Mouse (Mus musculus): ENCODE data around the gene Lrrc20.

Lrrc20 gene

DNA sequence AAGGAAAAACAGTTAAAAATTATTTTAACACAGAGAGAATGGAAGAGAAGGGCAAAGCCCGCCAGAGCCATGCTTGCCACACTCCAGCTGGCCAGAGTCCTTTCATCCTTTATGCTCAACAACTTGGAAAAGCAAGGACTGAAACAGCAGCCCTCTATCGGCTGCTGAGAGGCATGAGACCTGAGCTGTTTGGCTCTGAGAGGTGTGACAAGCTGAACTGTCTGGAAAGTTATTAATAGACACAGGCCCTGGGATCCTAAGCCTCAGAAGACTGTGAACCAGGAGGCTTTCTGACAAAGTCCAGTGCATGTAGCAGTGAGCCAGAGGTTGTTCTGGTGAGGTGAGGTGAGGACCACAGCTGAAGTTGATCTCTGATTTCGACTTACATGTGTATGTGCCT lies 2.0 kb upstream of the Lrrc20 start:
- DNase-seq (ENCODE audit: low spot score in 2 of 2) = no peak

DNA sequence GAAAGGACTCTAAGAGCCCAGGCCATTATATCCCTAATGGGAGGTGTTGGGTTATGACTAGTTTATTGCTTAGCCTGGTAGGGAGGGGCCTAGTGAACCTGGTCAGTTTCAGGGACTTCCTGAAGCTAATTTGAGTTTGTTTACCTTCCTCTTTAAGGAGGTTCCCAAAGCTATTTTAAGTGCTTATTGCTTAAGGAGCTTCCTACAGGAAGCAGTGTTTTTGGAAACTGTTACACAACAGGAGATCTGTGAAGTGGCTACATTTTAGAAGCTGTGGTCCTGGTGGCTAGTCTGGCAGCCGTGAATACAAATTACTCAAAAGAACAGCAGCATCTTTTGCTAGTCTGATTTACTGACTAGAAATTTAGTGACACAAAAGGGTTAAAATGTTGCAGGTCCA lies 1.3 kb upstream of the Lrrc20 start:
- no peak for DNase-seq (ENCODE audit: low spot score in 2 of 2)

DNA sequence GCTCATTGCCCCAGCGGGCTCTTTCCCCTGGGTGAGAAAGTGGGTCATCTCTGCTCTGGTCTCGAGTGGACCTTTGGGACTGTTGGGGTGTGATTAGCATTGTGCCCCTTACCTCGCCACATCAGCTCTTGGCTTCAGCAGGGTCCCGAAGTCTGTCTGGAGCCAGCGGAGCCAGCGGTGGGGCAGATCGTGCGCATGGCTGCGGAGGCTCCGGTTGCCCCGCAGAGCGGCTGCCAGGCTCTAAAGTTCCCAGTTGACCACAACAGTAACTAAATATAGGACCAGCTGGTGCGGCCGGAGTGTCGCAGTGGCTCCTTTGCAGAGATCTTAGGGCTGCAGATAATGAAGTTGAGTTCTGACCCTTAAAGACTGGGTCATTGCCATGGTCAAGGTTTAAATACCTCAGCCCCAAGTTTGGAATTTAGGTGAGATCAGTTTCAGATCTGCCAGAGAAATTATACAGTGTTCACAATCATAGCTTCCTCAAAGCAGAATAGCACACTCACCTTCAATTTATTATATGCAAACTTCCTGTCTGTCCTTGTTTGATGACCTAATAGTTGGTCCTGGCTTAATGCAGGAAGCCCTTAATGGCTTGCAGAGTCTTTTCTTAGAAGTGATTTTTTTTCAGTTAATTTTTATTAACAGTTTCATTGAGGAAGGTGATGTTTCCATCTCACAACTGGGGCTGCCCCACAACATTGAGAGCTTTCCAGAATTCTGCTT lies 1.0 kb downstream of the Lrrc20 start:
- DNase-seq (ENCODE audit: low spot score in 2 of 2) = no peak

DNA sequence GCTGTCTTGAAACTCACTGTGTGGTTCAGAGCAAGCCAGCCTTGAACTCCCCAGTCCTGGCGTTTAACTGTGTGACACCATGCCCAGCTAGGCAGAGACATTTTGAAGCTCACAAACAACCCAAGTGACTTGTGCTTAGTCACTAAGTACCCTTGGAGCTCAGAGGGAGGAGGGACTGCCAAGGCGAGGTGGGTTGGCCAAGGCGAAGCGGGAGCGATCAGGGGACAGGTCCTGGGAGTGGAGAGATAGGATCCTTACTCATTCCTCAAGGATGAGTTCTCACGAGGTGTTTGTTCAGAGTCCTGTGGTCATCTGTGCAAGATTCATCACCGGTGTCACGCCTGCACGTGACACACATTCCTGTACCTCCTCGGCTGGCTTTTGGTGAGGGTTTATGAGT lies 3.9 kb downstream of the Lrrc20 start:
- no peak for DNase-seq (ENCODE audit: low spot score in 2 of 2)

DNA sequence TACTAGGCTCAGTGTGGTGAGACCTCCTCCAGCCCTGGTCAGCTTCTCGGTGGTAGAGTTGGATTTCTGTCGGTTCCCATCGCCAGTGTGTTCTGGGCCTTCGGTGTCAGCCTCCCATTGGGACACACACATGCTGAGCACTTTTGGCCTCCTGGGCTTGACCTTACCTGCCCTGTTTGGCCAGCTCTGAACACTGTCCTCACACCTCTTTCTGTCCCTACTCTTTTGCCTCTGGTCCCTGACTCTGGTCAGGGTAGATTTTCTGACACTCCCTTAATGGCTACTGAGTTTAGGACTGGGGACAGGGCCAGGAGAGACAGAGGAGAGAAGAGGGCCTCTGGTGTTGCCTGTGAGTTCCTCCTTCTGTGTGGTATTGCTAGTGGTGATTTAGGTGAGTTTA lies 4.3 kb downstream of the Lrrc20 start:
- no peak for DNase-seq (ENCODE audit: low spot score in 2 of 2)

DNA sequence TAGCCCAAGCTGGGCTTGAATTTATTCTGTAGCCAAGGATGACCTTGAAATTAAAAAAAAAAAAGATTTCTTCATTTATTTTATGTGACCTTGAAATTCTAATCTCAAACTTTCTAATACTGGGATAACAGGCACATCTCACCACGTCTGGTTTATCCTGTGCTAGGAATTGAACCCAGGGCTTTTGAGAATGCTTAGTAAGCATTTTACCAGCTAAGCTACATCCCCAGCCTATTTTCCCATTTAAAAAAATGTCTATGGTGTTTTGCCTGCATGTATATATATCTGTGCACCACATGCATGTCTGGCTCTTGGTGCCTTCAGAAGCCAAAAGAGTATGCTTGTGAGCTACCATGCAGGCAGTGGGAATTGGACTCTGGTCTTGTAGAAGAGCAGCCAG lies 4.9 kb downstream of the Lrrc20 start:
- DNase-seq (ENCODE audit: low spot score in 2 of 2) = no peak

DNA sequence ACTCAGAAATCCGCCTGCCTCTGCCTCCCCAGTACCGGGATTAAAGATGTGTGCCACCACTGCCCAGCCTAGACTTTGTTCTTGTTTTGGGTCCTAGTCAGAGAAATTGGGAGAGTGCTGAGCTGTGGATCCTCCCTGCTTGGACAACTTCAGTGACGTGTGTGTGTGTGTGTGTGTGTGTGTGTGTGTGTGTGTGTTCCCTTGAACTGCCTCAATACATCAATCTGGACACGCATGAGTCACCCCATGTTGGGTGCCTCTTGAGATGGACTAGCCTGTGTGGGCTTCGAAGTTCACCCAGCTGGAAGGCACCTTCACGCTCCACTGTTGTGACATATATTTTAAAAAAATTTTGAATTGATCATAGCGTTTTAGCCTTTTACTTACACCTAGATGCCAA lies 7.2 kb downstream of the Lrrc20 start:
- no peak for DNase-seq (ENCODE audit: low spot score in 2 of 2)

DNA sequence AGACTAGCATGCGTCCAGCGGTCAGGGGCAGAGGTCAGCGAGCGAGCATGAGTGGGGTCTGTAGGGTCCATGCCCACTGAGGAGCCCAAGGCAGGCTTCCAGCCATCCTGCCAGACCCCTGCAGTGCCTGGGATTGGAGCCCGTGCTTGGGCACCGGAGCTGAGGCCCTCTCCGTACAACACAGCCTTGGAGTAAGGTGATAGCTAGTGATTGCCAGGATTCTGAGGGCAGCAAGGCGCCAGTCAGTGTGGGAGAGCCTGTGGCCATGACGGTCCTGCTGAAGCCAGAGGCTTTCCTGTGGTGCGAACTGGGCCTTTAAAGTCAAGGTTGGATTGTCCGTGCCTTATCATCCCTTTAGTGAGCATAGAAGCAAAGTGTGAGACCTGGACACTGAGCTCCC lies 9.2 kb downstream of the Lrrc20 start:
- DNase-seq (ENCODE audit: low spot score in 2 of 2) = no peak

DNA sequence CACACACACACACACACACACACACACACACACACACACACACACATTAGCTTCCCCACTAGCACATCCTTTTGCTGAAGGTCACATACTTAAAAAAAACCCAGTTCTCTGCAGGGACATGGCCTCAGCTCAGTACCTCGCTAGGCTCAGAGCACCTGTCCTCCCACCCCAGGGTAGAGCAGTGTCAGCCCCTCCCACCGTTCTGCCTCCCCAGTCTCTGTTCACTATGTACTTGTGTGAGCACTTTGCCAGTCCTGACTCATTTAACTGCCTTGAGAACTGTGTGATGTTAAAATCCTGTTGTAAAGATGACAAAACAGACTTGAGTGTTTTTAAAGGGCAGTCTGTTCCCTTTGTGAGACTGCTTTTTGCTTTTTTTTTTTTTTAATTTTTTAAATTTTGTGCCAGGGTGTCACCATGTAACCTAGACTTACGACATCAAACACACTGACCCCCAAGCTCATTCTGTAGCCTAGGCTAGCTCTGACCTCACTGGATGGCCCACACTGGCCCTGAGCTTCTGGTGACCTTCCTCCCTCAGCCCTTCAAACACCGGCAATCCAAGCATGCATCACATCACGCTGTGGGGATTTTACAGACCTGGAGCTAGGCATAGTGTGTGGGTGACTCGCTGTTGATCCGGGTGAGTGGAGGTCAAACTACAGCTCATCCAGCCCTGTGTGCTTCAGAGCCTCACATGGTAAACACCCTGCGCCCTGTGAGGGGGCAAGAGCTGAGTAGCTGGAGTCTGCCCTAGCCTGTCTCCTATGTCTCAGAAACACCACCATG lies 11.1 kb downstream of the Lrrc20 start:
- no peak for DNase-seq (ENCODE audit: low spot score in 2 of 2)

DNA sequence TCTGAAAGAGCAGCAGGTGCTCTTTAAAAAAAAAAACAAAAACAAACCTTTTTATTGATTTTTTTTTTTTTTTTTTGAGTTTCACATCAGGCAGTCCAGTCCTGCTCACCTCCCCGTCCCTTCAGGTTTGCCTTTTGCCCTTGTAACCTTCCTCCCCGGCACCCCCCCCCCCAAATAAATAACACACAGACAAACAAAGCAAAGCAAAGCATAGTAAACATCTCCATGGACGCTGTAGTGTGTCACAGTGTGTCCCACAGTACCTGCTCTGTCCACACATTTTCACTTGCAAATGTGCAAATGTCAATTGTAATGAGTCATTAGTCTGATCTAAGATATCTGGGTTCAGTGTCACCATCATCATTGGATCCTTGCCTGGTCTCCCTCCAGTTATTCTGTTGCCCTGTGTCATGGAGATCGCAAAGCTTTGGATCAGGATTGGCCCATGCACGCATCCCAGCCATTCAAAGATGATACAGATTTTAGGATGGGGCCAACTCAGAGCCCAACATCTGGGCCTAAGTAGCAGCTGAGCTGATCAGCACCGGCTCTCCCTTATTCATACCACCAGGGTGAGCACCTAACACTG lies 13.0 kb downstream of the Lrrc20 start:
- no peak for DNase-seq (ENCODE audit: low spot score in 2 of 2)

DNA sequence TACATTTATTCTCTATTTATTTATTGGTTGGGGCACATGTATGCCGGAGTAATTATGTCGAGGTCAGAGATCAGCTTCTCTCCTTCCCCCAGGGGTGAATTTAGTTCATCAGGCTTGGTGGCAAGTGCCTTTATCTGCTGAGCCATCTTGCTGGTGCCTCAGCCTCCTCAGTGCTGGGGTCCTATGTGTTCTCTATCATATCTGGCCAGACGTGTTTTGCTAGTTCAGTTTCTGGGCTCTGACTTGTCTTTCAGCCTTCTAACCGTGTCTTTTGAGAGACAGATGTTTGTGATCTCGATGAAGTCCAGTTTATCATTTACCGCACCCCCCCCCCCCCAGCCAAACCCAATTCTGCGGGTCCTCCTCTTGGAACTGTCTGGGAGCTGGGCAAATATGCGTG lies 16.0 kb downstream of the Lrrc20 start:
- DNase-seq (ENCODE audit: low spot score in 2 of 2) = no peak

DNA sequence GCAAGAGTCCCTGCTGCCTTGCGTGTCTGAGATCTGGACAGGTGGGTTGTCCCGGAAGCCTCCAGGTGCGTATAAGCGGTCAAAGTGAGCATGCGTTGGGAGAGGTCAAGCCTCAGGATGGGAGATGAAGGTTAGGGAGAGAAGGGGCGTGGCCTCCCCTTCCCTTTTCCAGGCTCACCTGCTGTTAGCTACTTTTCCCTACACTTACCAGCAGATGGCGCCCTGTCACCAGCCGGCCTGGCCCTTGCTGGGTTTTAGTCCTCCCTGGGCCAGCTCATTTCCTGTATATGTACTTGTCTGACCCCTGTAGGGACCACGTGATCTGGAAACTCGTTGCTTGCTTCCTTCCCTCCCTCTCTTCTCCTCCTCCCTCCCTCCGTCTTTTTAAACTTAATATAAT lies 16.4 kb downstream of the Lrrc20 start:
- DNase-seq (ENCODE audit: low spot score in 2 of 2) = peak; percentile 75 to 82

DNA sequence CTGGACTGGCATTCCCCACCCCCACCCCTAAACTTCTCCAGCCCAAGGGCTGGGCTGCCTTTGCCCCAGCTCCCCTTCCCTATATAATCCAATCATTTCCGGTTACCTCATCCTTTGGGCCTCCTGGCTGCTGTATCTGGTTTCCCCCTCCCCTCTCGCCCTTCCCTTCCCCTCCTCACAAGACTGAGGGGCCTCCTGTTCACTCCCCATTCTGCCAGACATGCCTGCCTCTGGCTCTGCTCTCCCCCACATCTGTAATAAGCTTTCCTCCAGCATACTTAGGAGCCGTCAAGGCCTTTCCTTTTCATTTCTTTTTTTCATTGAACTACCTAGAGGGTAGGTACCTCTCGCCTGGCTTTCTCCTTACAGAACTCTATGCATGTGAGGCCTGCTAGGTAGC lies 19.9 kb downstream of the Lrrc20 start:
- DNase-seq (ENCODE audit: low spot score in 2 of 2) = no peak

DNA sequence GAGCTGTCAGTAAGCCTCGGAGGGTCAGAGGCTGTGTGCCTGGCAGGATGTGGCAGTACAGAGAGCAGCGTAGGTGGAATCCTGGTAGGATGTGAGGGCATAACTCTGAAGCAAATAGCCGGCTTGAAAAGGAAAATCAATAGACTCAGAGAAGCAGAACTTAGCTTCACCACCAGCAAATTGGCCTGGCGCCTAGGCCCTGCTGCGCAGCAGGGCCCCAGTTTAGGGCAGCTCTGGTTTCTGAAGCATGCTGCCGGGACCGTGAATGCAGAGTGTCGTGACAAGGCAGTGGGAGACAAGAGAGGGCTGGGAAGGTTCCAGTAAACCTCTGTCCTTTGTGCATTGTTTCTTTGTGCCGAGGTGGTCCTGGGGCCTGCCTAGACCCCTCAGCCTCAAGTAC lies 20.6 kb downstream of the Lrrc20 start:
- no peak for DNase-seq (ENCODE audit: low spot score in 2 of 2)

DNA sequence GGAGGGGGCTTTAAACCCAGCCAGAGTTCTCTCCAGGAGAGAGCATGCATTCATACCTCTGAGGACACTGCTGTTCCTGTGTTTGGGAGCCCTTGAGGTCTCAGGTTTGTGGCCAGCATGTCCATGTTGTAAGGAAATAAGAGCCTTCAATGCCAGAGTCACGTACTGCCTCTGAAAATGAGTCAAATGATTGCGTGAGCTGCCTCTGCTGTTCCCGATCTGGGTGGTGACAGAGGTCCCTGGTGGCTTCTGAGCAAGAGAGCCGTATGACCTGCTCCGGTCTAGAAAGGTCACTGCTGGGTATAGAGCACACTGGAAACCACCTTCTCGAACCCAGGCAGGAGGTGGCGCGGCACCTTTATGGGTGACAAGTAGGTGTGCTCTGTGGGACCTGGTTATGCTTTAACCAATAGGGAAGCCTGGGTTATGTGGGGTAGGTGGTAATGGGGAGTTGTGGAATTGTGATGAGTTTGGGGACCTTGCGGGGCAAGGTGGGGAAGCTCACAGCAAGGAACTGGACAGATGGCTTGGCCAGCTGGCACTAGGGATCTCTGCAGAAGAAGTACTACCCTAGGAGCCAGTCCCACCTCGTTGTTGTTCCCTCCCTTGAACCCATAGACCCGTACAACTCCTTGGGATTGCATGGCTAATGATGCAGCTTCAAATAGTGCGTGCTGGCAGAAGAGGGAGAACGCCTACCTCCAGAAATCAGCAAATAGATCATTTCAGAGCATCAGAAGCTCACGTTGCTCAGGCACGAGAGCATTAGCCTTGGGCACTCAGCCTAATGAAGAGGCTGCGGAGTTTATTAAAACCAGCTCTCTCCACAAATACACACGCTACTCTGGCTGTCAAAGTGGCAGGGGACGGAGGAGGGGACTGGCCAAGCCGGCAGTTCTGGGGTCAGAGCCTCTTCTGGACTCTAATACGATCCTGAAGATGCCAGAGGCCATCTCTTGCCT lies 24.2 kb downstream of the Lrrc20 start:
- no peak for DNase-seq (ENCODE audit: low spot score in 2 of 2)

DNA sequence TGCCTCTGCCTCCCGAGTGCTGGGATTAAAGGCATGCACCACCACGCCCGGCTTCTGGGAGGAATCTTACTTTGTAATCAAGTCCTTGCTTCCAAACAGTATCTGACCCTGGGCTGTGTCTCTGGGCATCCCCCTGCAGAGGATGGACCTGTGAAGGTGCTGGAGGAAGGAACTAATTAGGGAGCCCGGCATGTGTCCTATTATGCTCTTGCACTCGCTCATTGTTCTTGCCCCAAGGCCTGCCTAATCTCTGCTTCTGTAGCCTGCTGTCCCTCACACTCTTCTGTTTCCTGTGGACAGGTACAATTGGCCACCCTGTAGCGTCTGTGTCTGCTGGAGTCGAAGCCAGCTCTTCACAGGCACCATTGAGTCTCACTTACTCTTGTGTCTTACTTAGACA lies 25.2 kb downstream of the Lrrc20 start:
- no peak for DNase-seq (ENCODE audit: low spot score in 2 of 2)

DNA sequence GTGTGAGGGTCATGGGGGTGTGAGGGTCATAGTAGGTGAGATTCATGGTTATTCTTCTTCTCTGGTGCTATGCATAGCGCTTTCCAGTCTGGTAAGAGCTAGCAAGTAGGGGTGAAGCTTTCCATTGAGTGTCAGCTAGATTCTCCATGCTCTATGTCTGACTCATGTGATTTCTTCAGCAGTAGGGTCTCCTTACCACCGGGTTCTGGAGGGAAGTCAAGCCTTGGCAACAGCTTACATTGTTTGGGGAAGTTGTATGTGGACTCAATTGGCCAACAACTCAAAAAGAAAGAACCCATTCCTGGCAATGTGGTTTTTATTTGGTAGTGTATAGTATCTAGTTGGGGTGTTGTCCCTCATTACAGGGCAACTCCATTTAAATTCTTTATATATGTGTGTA lies 28.5 kb downstream of the Lrrc20 start:
- DNase-seq (ENCODE audit: low spot score in 2 of 2) = no peak

DNA sequence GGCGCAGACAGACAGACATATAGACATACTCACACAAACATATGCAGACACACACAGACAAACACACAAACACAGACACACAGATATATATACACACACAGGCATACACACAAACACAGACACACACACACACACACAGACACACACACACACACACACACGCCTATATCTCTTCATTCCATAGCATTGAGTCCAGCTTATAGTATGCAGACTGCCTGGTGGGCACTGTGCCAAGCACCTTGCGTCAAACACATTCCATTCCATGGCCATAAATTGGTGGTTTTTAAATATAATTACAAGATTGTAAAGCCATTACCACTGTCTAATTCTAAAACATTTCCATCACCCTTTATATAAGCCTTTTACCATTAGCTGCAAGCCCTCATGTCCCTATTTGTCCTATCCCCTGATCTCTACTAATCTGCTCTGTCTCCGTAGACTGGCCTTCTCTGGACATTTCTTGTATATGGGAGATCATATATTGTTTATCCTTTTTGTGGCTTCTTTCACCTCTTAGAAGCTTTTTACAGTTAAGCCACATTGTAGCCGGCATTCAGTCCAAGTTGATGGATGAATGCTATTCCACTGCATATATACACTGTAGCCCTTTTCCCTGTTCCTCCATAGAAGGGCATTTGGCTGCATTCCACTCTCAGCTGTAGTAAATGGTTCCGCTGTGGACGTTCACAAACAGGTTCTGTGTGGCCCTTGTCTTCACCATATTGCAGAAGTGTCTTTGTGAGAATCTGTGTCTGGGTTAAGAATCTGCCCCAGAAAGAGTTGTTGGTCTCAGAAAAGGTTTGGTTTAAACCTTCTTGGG lies 31.0 kb downstream of the Lrrc20 start:
- no peak for DNase-seq (ENCODE audit: low spot score in 2 of 2)

DNA sequence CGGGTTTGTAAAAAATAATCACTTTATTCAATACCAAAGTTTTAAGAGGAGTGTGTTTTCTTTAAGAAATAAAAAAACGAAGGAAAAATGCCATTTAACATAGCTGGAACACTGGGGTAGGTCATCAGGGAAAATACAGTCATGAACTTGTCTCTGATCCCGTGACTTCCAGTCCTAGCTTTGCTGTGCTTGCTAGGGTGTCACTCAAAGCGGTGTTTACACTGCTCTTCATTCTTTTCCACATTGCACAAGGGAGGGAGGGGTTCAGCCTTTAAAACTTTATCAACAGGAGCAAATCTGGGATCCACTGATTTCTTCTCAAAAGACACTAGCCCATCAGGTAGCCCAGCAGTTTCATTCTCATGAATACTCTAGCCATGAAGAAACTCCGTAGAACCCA lies 34.3 kb downstream of the Lrrc20 start:
- no peak for DNase-seq (ENCODE audit: low spot score in 2 of 2)

DNA sequence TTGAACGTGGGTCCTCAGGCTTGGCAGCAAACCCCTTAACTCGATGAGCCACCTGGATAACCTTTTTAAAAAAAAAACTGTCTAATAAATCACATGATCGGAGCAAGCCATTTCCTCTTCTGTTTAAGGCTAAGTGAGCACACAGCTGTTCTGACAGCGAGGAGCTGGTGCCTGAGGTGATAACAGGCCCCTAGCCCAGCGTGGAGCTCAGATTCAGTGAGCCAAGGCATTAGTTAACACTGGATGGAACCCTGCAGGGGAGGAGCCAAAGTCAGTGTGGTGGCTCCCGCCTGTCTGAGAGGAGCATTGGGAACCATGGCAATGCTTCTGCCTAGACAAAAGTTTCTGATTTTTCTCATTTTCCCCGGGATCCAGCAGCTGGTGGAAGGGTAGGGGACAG lies 35.2 kb downstream of the Lrrc20 start:
- DNase-seq (ENCODE audit: low spot score in 2 of 2) = no peak

DNA sequence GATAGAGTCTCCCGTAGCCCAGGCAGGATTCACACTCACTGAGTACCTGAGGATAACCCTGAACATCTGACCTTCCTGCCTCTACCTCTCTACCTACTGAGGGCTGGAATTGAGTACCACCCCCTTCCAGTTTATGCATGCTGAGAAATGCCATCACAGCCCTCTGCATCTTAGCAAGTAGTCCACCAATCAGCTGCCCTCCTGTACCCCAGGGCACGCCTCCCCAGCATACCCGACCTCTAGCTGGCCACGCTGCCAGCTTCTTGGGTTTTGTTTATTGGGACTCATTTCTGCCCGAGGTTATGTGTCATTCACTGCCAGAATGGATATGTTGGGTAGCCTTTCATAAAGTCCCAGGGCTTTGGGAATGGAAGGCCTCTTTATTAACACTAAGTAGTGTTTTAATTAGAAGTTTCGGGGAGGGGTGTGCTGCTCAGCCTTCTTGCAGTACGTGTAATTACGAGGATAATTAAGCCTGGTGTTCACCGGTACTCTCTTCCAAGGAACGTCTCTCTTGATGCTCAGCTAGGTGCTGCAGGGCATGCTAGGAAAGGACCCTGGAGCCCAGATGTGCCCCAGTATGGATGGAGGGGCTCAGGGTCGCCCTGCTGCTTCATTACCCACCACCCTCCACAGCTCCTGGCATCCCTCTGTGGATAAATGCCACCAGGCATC lies 36.8 kb downstream of the Lrrc20 start:
- DNase-seq (ENCODE audit: low spot score in 2 of 2) = no peak

Data from right cerebral cortex, adult 2 months (tissue).